Mouse (Mus musculus) hindbrain, embryonic 16.5 days (tissue): ENCODE data around the gene Ift172. TPM values are rescaled to one million over a fixed set of nuclear protein-coding genes. Genes with fewer than 3 reads are reported as not detected.

Experiments
- ATAC-seq: fragments of 200-750 bp; cut with Nextera tagmentation; 2 replicates; pipeline ENCODE4 v1.8.0; 2017; ENCODE audit warnings: moderate TSS enrichment, moderate library complexity
- H3K27ac ChIP-seq: fragments of 300-500 bp; sonication (generic); 2 replicates; pipeline ENCODE4 v1.5.1; 2014; ENCODE audit warnings: low read depth, mild to moderate bottlenecking, control low read depth, low read length, moderate library complexity
- H3K27me3 ChIP-seq: fragments of 300-500 bp; sonication (generic); replicated peaks from 2 replicates; pipeline ENCODE4 v1.6.1; 2014; ENCODE audit warnings: low read length; ENCODE audit not compliant: control insufficient read depth, insufficient read depth
- H3K36me3 ChIP-seq: fragments of 300-500 bp; sonication (generic); 2 replicates; pipeline ENCODE4 v1.6.1; 2014; ENCODE audit warnings: mild to moderate bottlenecking, low read length, moderate library complexity, mixed read lengths; ENCODE audit not compliant: control insufficient read depth, insufficient read depth
- H3K4me1 ChIP-seq: fragments of 300-500 bp; sonication (generic); 2 replicates; pipeline ENCODE4 v1.6.1; 2014; ENCODE audit warnings: low read depth, low read length; ENCODE audit not compliant: control insufficient read depth, insufficient read depth
- H3K4me2 ChIP-seq: fragments of 300-500 bp; sonication (generic); 2 replicates; pipeline ENCODE4 v1.6.1; 2014; ENCODE audit warnings: mild to moderate bottlenecking, low read length, control low read depth, moderate library complexity
- H3K4me3 ChIP-seq: fragments of 300-500 bp; sonication (generic); 2 replicates; pipeline ENCODE4 v1.5.1; 2014; ENCODE audit warnings: mild to moderate bottlenecking, low read length, control low read depth, moderate library complexity
- H3K9ac ChIP-seq: fragments of 300-500 bp; sonication (generic); 2 replicates; pipeline ENCODE4 v1.6.1; 2014; ENCODE audit warnings: low read depth, mild to moderate bottlenecking, control low read depth, low read length, moderate library complexity
- H3K9me3 ChIP-seq: fragments of 300-500 bp; sonication (generic); 2 replicates; pipeline ENCODE4 v1.6.1; 2014; ENCODE audit warnings: mild to moderate bottlenecking, low read length, moderate library complexity; ENCODE audit not compliant: control insufficient read depth
- WGBS: fragments of 180-500 bp; shearing (Covaris S2); extraction: QIAGEN DNeasy Blood & Tissue Kit; methylation state at CpG from one replicate; pipeline ENCODE4 v1.1.7; 2014; 5-methylcytosine and 5-hydroxymethylcytosine counted together
- polyA plus RNA-seq: library from polyadenylated mRNA; unstranded; fragments of >200 nt; fragmentation: Nextera tagmentation; extraction: Ambion mirVana; gene quantifications from 2 replicates; pipeline ENCODE4 v1.2.1, GENCODE M21; 2015

Gene Ift172
- polyA plus RNA-seq = 31.5 and 38.2 TPM in 2 replicates

DNA sequence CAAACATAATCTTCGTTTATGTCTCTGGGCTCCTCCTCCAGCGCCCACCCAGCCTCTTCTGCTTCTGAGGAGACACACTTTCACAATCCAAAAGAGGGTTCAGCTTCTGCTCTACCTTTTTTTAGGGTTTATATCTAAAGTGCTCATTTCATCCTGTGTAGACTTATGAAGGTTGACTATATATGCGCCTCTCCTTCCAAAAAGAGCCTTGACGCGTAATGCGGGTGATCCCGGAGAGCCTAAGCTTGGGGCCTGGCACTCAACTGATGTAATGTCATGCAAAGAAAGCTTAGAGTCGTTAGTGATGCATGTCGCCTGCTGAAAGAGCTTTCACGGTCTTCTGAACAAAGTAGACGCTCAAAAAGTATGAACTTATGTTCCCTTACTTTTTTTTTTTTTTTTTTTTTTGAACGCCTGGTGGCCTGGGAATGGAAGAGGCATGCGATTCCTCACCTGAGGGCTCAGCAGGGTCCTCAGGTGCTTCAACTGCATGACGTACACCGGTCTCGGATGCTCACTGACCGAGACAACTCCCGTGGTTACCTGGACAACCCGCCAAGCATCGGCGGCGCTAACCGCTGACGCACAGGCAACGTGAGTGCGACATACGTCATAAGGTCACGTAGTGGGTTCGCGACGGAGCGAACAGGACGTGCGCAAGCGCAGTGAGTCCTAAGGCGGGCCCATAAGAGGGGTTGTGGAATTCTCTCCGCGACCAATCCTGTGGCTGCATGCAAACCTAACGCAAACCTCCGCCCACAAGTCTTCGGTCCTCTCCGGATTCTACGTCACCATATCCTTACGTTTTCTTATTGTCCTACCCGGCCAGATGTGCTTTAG is at the start of gene Ift172:
Gene Ift172, minus strand, starts transcription at position 596 of the 840 bp plus-strand sequence.
- H3K4me2 ChIP-seq = peak within 1 kb of the TSS; percentile 78
- peak within 1 kb of the TSS; percentile 55 for H3K4me3 ChIP-seq
- no peaks in the 10 kb centered on the region for H3K9me3 ChIP-seq
- H3K4me1 ChIP-seq = peaks cover 23% of the 10 kb centered on the region
- 2% methylated on average over 45 of the region's 45 CpGs for WGBS
- H3K36me3 ChIP-seq = peaks cover 15% of the 10 kb centered on the region
- peak within 1 kb of the TSS; percentile 85 for H3K27ac ChIP-seq
- no peaks in the 10 kb centered on the region for H3K27me3 ChIP-seq
- peak; percentile 93 for ATAC-seq
- H3K9ac ChIP-seq = peak within 1 kb of the TSS; percentile 68

DNA sequence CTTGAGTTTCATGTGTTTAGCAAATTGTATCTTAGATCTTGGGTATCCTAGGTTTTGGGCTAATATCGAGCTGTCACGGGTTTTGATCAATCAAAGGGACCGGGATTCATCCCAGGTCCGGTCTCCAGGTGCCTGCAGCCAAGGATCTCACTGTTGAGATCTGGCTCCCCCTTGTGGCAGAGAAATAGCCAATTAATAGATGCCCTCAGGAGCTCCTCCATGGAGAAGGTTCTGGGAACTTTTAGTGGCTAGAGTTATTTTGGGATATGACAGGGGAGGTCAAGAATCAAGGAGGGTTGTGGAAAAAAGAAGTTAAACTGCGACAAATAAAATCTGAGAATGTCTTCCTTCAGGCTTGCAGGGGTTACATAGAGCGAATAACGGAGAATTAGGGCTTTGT is 37.3 kb upstream of the Ift172 start:
- 36% methylated on average over 7 of the region's 7 CpGs for WGBS
- H3K4me2 ChIP-seq = no peak overlapping the region
- no peak overlapping the region for H3K9ac ChIP-seq
- H3K4me3 ChIP-seq = no peak overlapping the region
- H3K27ac ChIP-seq = no peak overlapping the region
- H3K36me3 ChIP-seq = no peaks in the 10 kb centered on the region
- no peaks in the 10 kb centered on the region for H3K4me1 ChIP-seq
- no peaks in the 10 kb centered on the region for H3K27me3 ChIP-seq
- 0 out of 2 replicates have a peak, but pooled peaks cover 2% of the 10 kb centered on the region for H3K9me3 ChIP-seq
- no peak for ATAC-seq

DNA sequence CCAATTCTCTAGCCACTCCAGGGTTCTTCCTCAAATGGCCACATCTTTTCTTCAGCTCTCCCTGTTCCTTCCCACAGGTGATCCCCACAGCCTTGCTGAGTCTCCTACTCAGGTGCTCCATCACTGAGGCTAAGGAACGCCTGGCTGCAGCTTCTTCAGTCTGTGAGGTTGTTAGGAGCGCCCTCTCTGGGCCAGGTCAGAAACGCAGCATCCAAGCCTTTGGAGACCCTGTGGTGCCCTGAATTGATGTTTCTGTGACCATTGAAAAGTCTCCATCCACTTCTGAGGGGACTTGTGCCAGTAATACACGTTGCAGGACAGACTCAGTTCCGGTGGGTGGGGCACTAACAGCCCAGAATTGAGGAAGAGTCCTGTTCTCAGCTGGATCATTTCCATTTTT is 35.9 kb upstream of the Ift172 start:
- no peak overlapping the region for H3K27ac ChIP-seq
- no peak for ATAC-seq
- H3K9me3 ChIP-seq = no peaks in the 10 kb centered on the region
- no peak overlapping the region for H3K9ac ChIP-seq
- WGBS = 24% methylated on average over 5 of the region's 5 CpGs
- H3K36me3 ChIP-seq = no peaks in the 10 kb centered on the region
- H3K4me3 ChIP-seq = no peak overlapping the region
- H3K4me2 ChIP-seq = no peak overlapping the region
- H3K27me3 ChIP-seq = no peaks in the 10 kb centered on the region
- H3K4me1 ChIP-seq = no peaks in the 10 kb centered on the region

DNA sequence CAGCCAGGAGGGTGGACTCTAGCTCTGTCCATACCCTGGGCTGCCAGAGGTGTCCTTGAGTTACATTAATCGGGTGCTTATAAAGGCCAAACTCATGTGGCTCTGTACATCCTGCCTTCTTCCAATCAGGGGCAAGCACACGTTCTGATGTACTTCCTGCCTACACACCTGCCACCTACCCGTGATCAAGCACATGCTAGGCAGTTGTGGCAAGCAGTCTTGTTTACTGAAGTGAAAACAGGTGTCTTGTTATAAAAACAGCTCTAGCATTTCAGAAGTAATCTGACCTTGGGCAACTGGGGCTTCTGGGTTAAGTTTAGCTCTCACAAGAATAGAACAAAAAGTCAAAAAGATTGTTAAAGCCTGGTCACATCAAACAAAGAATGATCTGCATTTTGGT is 33.2 kb upstream of the Ift172 start:
- no peak overlapping the region for H3K4me3 ChIP-seq
- H3K36me3 ChIP-seq = no peaks in the 10 kb centered on the region
- no peak overlapping the region for H3K27ac ChIP-seq
- no peaks in the 10 kb centered on the region for H3K27me3 ChIP-seq
- ATAC-seq = no peak
- H3K9me3 ChIP-seq = no peaks in the 10 kb centered on the region
- WGBS = 70% methylated on average over 3 of the region's 3 CpGs
- H3K4me2 ChIP-seq = no peak overlapping the region
- no peaks in the 10 kb centered on the region for H3K4me1 ChIP-seq
- no peak overlapping the region for H3K9ac ChIP-seq

GRCm38 (mm10) chr5:31322776-31323175 is 31.9 kb upstream of the Ift172 start:
- H3K4me3 ChIP-seq = no peak overlapping the region
- H3K4me1 ChIP-seq = no peaks in the 10 kb centered on the region
- no peaks in the 10 kb centered on the region for H3K27me3 ChIP-seq
- no peaks in the 10 kb centered on the region for H3K9me3 ChIP-seq
- WGBS = 86% methylated on average over 3 of the region's 3 CpGs
- H3K36me3 ChIP-seq = no peaks in the 10 kb centered on the region
- H3K4me2 ChIP-seq = no peak overlapping the region
- H3K27ac ChIP-seq = no peak overlapping the region
- ATAC-seq = no peak
- no peak overlapping the region for H3K9ac ChIP-seq

DNA sequence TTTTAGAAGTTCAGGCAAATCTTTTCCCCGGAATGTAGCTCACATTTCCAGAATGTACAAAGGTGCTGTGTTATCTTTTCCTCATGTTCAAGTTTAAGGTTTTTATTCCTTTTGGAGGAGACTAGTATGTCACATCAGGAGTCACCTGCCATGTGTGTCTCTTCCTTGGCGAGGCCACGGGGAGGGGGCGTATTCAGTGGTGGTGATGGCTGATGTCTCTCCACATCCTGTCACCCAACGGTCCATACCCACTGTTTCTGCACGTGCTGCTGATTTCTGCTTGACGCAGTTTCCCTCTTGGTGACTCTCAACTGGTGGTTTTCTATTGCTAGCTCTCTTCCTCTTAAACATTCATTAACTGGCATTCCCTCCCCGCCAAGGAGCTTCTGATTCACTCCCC is 21.9 kb upstream of the Ift172 start:
- Histone ChIP-seq H3K9ac (no peak overlapping the region), H3K27ac (no peak overlapping the region), H3K9me3 (no peaks in the 10 kb centered on the region), H3K4me2 (no peak overlapping the region), H3K27me3 (no peaks in the 10 kb centered on the region), H3K4me1 (no peaks in the 10 kb centered on the region), H3K4me3 (no peak overlapping the region), H3K36me3 (no peaks in the 10 kb centered on the region)
- ATAC-seq = no peak
- WGBS = 94% methylated on average over 8 of the region's 8 CpGs

GRCm38 (mm10) chr5:31303093-31303492 is 12.2 kb upstream of the Ift172 start:
- no peak for ATAC-seq
- WGBS = 91% methylated on average over 6 of the region's 6 CpGs
- H3K9me3 ChIP-seq = no peaks in the 10 kb centered on the region

GRCm38 (mm10) chr5:31301866-31302265 is 10.9 kb upstream of the Ift172 start:
- Histone ChIP-seq H3K4me3 (no peak overlapping the region), H3K9ac (no peak overlapping the region), H3K4me2 (no peak overlapping the region), H3K4me1 (no peaks in the 10 kb centered on the region), H3K27ac (no peak overlapping the region), H3K9me3 (no peaks in the 10 kb centered on the region), H3K27me3 (no peaks in the 10 kb centered on the region), H3K36me3 (no peaks in the 10 kb centered on the region)
- no peak for ATAC-seq
- 64% methylated on average over 8 of the region's 8 CpGs for whole genome bisulfite sequencing

More at GRCm38 (mm10) chr5:31303093-31303492, 12.2 kb upstream of the Ift172 start:
- no peak overlapping the region for H3K27ac ChIP-seq
- no peak overlapping the region for H3K4me2 ChIP-seq
- H3K4me3 ChIP-seq = no peak overlapping the region
- H3K27me3 ChIP-seq = no peaks in the 10 kb centered on the region
- H3K36me3 ChIP-seq = no peaks in the 10 kb centered on the region
- H3K4me1 ChIP-seq = no peaks in the 10 kb centered on the region
- no peak overlapping the region for H3K9ac ChIP-seq

DNA sequence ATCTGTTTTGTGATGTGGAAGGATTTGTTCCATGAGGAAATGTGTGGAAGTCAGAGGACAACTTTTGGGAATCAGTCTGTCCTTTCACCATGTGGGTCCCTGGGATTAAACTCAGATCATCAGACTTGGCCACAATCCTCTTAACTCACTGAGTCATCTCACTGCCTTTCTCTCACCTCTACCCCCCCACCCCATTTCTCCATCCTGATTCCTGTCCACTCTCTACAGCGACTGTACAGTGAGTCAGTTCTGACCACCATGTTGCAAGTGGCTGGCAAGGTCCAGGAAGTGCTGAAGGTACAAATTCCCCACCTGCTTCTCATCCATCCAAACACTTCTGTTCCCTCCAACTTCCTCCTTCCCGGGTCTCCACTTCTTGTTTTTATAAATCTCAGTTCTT is 7.6 kb upstream of the Ift172 start:
- no peak overlapping the region for H3K4me2 ChIP-seq
- ATAC-seq = no peak
- H3K9me3 ChIP-seq = no peaks in the 10 kb centered on the region
- H3K4me3 ChIP-seq = no peak overlapping the region
- H3K27ac ChIP-seq = no peak overlapping the region
- H3K36me3 ChIP-seq = no peaks in the 10 kb centered on the region
- WGBS = 61% methylated on average over 2 of the region's 2 CpGs
- H3K9ac ChIP-seq = no peak overlapping the region
- no peaks in the 10 kb centered on the region for H3K27me3 ChIP-seq
- H3K4me1 ChIP-seq = peaks cover 13% of the 10 kb centered on the region
